Mouse (Mus musculus) liver, postnatal 0 days (tissue): Measurements from ENCODE around the gene Rsbn1. TPM values are rescaled to one million over a fixed set of nuclear protein-coding genes. Genes with fewer than 3 reads are reported as not detected.
A peak's percentile ranks its signal among the peaks of the same experiment; 100 is the strongest.

Experiments used
- ATAC-seq: fragments of 200-750 bp; cut with Nextera tagmentation; 2 replicates; pipeline ENCODE4 v1.8.0; 2017; ENCODE audit warnings: mild to moderate bottlenecking, moderate library complexity
- DNase-seq: peaks from one replicate; pipeline ENCODE4 v3.0.0-alpha.2; 2016
- H3K27ac ChIP-seq: fragments of 300-500 bp; sonication (generic); 2 replicates; pipeline ENCODE4 v1.5.1; 2014; ENCODE audit warnings: antibody characterized with exemption, moderate library complexity, mild to moderate bottlenecking, low read depth
- H3K27me3 ChIP-seq: fragments of 300-500 bp; sonication (generic); 2 replicates; pipeline ENCODE4 v1.6.1; 2014; ENCODE audit warnings: low read length, control low read depth, mixed read lengths; ENCODE audit not compliant: insufficient read depth
- H3K36me3 ChIP-seq: fragments of 300-500 bp; sonication (generic); replicated peaks from 2 replicates; pipeline ENCODE4 v1.6.1; 2014; ENCODE audit warnings: mild to moderate bottlenecking, control low read depth, low read length, moderate library complexity, mixed read lengths; ENCODE audit not compliant: insufficient read depth
- H3K4me1 ChIP-seq: fragments of 300-500 bp; sonication (generic); 2 replicates; pipeline ENCODE4 v1.6.1; 2014; ENCODE audit warnings: antibody characterized with exemption, mild to moderate bottlenecking, control low read depth; ENCODE audit not compliant: insufficient read depth
- H3K4me2 ChIP-seq: fragments of 300-500 bp; sonication (generic); 2 replicates; pipeline ENCODE4 v1.6.1; 2014; ENCODE audit warnings: low read depth, mild to moderate bottlenecking, low read length, moderate library complexity, mixed read lengths
- H3K4me3 ChIP-seq: fragments of 300-500 bp; sonication (generic); 2 replicates; pipeline ENCODE4 v1.5.1; 2014; ENCODE audit warnings: low read depth, low read length
- H3K9ac ChIP-seq: fragments of 300-500 bp; sonication (generic); replicated peaks from 2 replicates; pipeline ENCODE4 v1.6.1; 2014; ENCODE audit warnings: mild to moderate bottlenecking, moderate library complexity
- H3K9me3 ChIP-seq: fragments of 300-500 bp; sonication (generic); 2 replicates; pipeline ENCODE4 v1.6.1; 2016; ENCODE audit warnings: mild to moderate bottlenecking, control low read depth, low read length, mixed read lengths
- CTCF ChIP-seq: sonication (generic); IDR thresholded peaks from 2 replicates; pipeline ENCODE4 v1.5.1; 2016; ENCODE audit warnings: antibody characterized with exemption, low read depth
- EP300 ChIP-seq: IDR thresholded peaks from 2 replicates; pipeline ENCODE4 v1.6.1; 2016; ENCODE audit warnings: antibody characterized with exemption, low read depth, mild to moderate bottlenecking
- WGBS: fragments of 180-500 bp; shearing (Covaris S2); extraction: QIAGEN DNeasy Blood & Tissue Kit; methylation state at CpG from one replicate; pipeline ENCODE4 v1.1.7; 2014; ENCODE audit not compliant: insufficient replicate concordance; 5-methylcytosine and 5-hydroxymethylcytosine counted together
- polyA plus RNA-seq: library from polyadenylated mRNA; unstranded; fragments of >200 nt; fragmentation: Nextera tagmentation; extraction: Ambion mirVana; gene quantifications from 2 replicates; pipeline ENCODE4 v1.2.1, GENCODE M21; 2015

Gene Rsbn1
- polyA plus RNA-seq, 1 experiment from 2014 or later: 3.8 TPM

DNA sequence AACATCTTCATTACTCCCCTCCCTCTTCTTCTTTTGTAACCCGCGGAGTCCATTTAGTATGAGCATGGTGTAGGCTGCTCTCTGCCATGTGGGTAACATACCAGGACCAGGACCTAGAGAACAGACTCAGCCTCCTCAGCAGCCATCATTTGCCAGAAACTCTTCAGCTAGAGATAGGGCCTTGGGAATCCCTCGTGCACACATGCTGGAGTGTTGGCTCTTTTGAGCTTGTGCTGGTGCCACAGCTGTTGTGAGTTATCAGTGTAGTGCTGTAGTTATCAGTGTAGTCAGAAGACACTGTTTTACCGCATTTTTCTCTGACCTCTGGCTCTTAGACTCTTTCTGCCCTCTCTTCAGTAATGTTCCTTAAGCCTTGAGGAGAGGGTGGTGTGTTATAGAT, 75.4 kb downstream of the Rsbn1 start:
- ATAC-seq (no peak), DNase-seq (no peak)
- Histone ChIP-seq H3K4me3 (no peak overlapping the region), H3K4me1 (0 out of 2 replicates have a peak, but pooled peaks cover 2% of the 10 kb centered on the region), H3K4me2 (no peak overlapping the region), H3K36me3 (peaks cover 28% of the 10 kb centered on the region), H3K9me3 (no peaks in the 10 kb centered on the region), H3K27me3 (no peaks in the 10 kb centered on the region), H3K27ac (no peak overlapping the region), H3K9ac (no peak overlapping the region)
- TF ChIP-seq CTCF (no peak), EP300 (no peak)
- WGBS: 74% methylated on average over 4 of the region's 4 CpGs

DNA sequence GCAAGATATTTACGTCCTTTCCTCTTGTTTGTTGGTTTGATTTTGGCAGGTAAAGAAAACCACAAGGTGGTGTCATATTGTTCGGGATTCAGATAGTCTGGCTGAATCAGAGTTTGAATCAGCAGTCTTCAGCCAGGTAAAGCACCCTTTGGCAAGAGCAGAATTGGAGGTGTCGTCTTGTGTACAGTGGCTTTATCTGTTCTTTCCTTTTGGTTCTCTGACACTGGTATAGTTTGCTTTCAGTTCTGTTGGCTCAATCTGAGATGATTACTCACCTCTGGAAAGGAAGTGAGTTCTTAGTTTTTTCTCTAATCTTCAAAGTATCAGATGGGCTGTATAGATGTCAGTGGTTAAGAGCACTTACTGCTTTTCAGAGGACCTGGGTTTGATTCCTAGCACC, 77.4 kb downstream of the Rsbn1 start:
- no peak overlapping the region for H3K27ac ChIP-seq
- ATAC-seq (no peak), DNase-seq (no peak)
- no peaks in the 10 kb centered on the region for H3K9me3 ChIP-seq
- H3K4me2 ChIP-seq: no peak overlapping the region
- H3K4me3 ChIP-seq: no peak overlapping the region
- no peak for TF ChIP-seq EP300
- H3K27me3 ChIP-seq: no peaks in the 10 kb centered on the region
- no peak overlapping the region for H3K9ac ChIP-seq
- H3K36me3 ChIP-seq: peaks cover 23% of the 10 kb centered on the region
- 79% methylated on average over 3 of the region's 3 CpGs for whole genome bisulfite sequencing
- H3K4me1 ChIP-seq: no peaks in the 10 kb centered on the region

- WGBS: 55% methylated on average over 4 of the region's 4 CpGs
- no peaks in the 10 kb centered on the region for H3K4me1 ChIP-seq
- DNase-seq (no peak), ATAC-seq (no peak)
- peaks cover 12% of the 10 kb centered on the region for H3K36me3 ChIP-seq
- no peak overlapping the region for H3K4me2 ChIP-seq
- TF ChIP-seq CTCF (no peak), EP300 (no peak)
- no peak overlapping the region for H3K4me3 ChIP-seq
- H3K27me3 ChIP-seq: no peaks in the 10 kb centered on the region
- no peaks in the 10 kb centered on the region for H3K9me3 ChIP-seq
- H3K27ac ChIP-seq: no peak overlapping the region
- H3K9ac ChIP-seq: no peak overlapping the region
Observed at GRCm38 (mm10) chr3:103998724-103999123, 84.8 kb downstream of the Rsbn1 start.

DNA sequence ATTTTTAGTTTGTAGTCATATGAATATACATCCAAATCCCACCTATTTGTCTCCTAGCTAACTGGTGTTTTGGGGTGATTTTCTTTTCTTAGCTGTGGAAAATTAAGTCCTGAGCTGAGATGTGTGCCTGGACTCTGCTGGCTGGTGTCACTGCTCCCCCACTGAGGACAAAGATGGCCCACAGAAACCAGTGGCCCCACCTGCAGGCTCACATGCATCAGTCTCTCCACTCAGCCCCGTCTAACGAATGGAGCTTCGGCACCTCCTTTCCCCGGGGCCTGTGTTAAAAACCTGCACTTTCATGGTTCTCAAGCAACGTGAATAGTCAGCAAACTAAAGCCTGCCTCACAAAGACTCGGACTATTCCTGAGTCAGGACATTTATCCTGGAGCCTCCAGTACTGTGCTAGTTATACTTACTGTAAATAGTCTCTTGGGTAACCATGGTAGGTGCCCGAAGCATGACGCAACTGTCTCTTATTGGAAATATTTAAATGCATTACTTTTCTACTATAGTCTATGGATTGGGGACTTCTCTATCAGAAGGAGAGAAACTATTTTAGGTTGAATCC, 93.1 kb downstream of the Rsbn1 start:
- no peak for TF ChIP-seq EP300
- TF ChIP-seq CTCF: no peak
- Histone ChIP-seq H3K9me3 (no peaks in the 10 kb centered on the region), H3K4me3 (no peak overlapping the region), H3K4me2 (no peak overlapping the region), H3K27ac (no peak overlapping the region), H3K27me3 (no peaks in the 10 kb centered on the region), H3K36me3 (peaks cover 23% of the 10 kb centered on the region), H3K4me1 (no peaks in the 10 kb centered on the region), H3K9ac (no peak overlapping the region)
- no peak for DNase-seq
- no peak for ATAC-seq
- 81% methylated on average over 8 of the region's 8 CpGs for WGBS

GRCm38 (mm10) chr3:104007479-104007878, 93.6 kb downstream of the Rsbn1 start:
- no peak overlapping the region for H3K4me2 ChIP-seq
- H3K4me3 ChIP-seq: no peak overlapping the region
- H3K27me3 ChIP-seq: no peaks in the 10 kb centered on the region
- ATAC-seq: no peak
- no peaks in the 10 kb centered on the region for H3K4me1 ChIP-seq
- DNase-seq: peak; percentile 19
- H3K36me3 ChIP-seq: peaks cover 23% of the 10 kb centered on the region
- no peak overlapping the region for H3K27ac ChIP-seq
- H3K9me3 ChIP-seq: no peaks in the 10 kb centered on the region
- TF ChIP-seq EP300: no peak
- TF ChIP-seq CTCF: no peak
- 85% methylated on average over 8 of the region's 8 CpGs for WGBS
- no peak overlapping the region for H3K9ac ChIP-seq

DNA sequence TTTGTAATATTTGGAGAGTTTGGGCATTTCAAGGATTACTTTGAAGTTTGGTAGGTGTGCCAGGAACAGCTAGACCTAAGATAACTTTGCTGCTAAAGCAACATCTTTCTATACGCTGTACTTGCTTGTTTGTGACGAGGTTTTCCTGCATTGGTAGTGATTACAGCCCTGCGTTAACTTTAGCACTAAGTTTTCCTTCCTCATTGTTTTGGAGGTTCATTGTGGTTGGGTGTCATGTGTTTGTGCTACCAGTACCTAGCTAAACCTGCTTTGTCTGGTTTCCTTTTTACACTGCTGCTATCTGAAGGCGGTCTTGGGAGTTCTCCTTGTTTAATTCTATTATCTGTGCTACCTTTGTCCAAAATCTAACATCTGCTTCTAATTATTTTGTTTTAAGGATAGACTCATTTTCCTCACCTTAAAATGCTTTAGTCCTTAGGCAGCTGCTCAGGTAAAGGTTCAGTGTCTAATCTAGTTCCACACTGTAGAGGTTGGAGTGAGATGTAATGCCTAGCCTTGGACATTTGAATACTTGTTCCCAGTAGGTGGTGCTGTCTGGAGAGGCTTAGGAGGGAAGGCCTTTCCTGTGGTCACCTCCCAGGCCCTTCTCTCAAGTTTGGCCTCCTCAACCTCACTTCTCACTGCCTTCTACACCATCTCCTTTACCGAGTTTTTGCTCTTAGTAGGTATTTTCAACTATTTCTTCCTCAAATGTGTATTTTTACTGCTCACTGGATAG, 96.2 kb downstream of the Rsbn1 start:
- ATAC-seq (no peak), DNase-seq (no peak)
- Histone ChIP-seq H3K36me3 (peaks cover 20% of the 10 kb centered on the region), H3K4me3 (no peak overlapping the region), H3K4me2 (no peak overlapping the region), H3K27me3 (no peaks in the 10 kb centered on the region), H3K4me1 (no peaks in the 10 kb centered on the region), H3K27ac (no peak overlapping the region), H3K9me3 (no peaks in the 10 kb centered on the region), H3K9ac (no peak overlapping the region)
- TF ChIP-seq CTCF (peak; percentile 26), EP300 (no peak)
- 76% methylated on average over 5 of the region's 5 CpGs for WGBS
